Mouse (Mus musculus): Measurements from ENCODE around the gene 1810062G17Rik. TPM values are rescaled to one million over a fixed set of nuclear protein-coding genes. Genes with fewer than 3 reads are reported as not detected.

The 1810062G17Rik gene
- polyA plus RNA-seq, 1 experiment from 2014 or later = 1.2 TPM

DNA sequence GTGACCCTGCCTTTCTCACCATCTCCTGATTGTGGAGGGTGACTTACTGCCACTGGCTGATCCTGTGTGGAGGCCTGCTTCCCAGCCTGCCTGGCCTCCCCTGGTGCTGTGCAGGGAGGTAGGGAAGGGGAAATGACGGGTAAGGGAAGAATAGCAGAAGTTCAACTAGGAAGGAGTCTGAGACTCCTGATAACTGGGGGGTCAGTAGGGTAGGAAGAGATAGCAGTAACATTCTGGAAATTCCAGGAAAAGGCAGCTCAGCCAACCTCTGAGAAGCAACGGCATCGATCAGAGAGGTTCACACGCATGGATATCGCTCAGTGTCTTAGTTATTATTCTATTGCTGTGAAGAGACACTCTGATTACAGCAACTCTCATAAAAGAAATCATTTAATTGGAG, 15.8 kb downstream of the 1810062G17Rik start:
- Histone ChIP-seq H3K27me3 (replicated peaks) (no peaks in the 10 kb centered on the region), H3K4me2 (no peak overlapping the region), H3K27ac (ENCODE audit: poor library complexity, severe bottlenecking) (no peak overlapping the region), H3K9me3 (replicated peaks) (no peaks in the 10 kb centered on the region), H3K9ac (no peak overlapping the region), H3K4me1 (replicated peaks) (peaks cover 24% of the 10 kb centered on the region), H3K4me3 (no peak overlapping the region), H3K36me3 (no peaks in the 10 kb centered on the region)
- WGBS = 37% methylated on average over 5 of the region's 5 CpGs
- ATAC-seq (ENCODE audit: insufficient number of reproducible peaks, low FRiP score) = 0 out of 2 replicates have a peak, but pooled peaks have one; percentile 30

DNA sequence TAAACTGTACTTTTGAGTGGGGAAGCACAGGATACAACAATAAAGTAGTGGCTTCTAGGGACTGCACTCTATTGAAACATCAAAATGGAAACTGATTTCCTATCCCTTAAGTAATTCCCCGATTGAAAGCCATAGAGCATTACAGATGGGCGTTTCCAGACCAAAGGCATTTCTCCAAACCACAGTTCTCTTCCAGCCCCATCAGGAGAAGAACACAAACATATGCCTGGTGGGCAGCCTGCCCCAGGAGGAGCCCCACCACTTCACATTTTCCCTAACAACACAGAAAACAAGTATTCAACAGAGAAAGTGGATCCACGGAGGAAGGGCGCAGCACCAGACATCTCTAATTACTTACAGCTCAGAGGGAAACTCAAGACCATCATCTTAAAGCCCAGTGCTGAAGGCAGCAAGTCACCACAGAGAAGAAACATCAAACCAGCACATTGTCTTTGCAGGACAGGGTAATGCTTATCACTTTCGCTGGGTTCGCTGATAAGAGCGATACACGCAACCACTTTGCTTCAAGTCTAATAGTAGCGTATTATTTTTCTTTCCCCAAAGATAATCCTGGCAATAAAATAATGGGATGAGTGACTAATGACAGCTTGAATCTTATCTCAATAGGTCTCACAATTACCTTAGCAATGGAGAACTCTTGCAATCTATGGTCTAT, 17.1 kb downstream of the 1810062G17Rik start:
- no peaks in the 10 kb centered on the region for H3K9me3 ChIP-seq (replicated peaks)
- 50% methylated on average over 9 of the region's 9 CpGs for whole genome bisulfite sequencing
- H3K4me1 ChIP-seq (replicated peaks) = peaks cover 24% of the 10 kb centered on the region
- H3K27ac ChIP-seq (ENCODE audit: poor library complexity, severe bottlenecking) = no peak overlapping the region
- H3K9ac ChIP-seq = no peak overlapping the region
- no peaks in the 10 kb centered on the region for H3K36me3 ChIP-seq
- ATAC-seq (ENCODE audit: insufficient number of reproducible peaks, low FRiP score) = no peak
- H3K27me3 ChIP-seq (replicated peaks) = no peaks in the 10 kb centered on the region
- no peak overlapping the region for H3K4me2 ChIP-seq
- H3K4me3 ChIP-seq = no peak overlapping the region

DNA sequence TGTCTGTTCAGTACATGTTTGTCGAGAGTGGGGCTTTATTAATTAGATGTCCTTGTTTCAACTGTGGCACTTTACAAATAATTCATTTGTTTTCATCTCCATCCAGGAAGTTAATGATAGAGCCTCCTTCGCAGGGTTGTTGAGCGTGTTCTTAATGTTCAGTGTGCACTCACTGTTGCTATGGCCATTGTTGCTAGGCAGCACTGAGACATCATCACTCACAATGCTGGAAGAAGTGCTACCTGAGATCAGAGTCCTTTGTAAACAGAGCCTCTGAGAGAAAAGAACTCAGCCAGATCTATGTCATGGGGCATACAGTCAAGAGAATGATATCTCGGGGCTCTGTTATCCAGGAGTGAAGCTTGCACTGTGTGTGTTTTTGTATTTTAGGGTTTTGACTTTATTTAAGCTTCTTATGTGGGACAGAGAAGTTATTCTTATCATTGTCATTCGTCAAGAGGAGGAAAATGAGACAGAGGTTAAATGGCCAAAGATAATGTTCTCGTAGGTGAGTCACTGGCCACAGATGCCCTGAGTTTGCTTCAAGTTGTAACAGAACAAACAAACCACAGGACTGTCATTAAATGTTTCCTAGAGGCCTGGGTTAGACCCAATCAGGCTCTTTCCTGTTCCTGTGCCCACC, 18.0 kb downstream of the 1810062G17Rik start:
- Histone ChIP-seq H3K4me2 (no peak overlapping the region), H3K9me3 (replicated peaks) (no peaks in the 10 kb centered on the region), H3K9ac (no peak overlapping the region), H3K27me3 (replicated peaks) (no peaks in the 10 kb centered on the region), H3K4me3 (no peak overlapping the region), H3K27ac (ENCODE audit: poor library complexity, severe bottlenecking) (no peak overlapping the region), H3K36me3 (no peaks in the 10 kb centered on the region), H3K4me1 (replicated peaks) (peaks cover 24% of the 10 kb centered on the region)
- no peak for ATAC-seq (ENCODE audit: insufficient number of reproducible peaks, low FRiP score)
- 53% methylated on average over 6 of the region's 6 CpGs for WGBS

DNA sequence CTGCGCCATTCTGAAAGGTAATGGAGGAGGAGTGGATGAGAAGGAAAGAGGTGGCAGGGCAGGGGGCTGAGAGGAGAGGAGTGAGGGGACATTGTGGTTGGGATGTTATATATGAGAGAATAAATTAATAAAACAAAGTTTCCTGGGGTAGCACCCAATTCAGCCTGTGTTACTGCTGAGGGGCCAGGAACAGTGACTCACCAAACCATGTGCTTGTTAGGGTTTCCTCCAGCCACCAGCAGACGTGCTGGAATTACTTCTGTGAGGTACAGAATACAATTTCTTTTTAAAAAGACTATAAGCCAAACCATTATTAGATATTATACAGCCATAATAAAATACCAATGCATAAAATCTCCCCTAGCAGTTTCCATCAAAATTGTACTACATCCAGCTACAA, 18.9 kb downstream of the 1810062G17Rik start:
- no peak for ATAC-seq (ENCODE audit: insufficient number of reproducible peaks, low FRiP score)
- Histone ChIP-seq H3K27me3 (replicated peaks) (no peaks in the 10 kb centered on the region), H3K27ac (ENCODE audit: poor library complexity, severe bottlenecking) (no peak overlapping the region), H3K36me3 (no peaks in the 10 kb centered on the region), H3K9me3 (replicated peaks) (no peaks in the 10 kb centered on the region), H3K4me1 (replicated peaks) (peaks cover 24% of the 10 kb centered on the region), H3K9ac (no peak overlapping the region), H3K4me2 (no peak overlapping the region), H3K4me3 (no peak overlapping the region)
- WGBS = 83% methylated on average over 2 of the region's 2 CpGs

DNA sequence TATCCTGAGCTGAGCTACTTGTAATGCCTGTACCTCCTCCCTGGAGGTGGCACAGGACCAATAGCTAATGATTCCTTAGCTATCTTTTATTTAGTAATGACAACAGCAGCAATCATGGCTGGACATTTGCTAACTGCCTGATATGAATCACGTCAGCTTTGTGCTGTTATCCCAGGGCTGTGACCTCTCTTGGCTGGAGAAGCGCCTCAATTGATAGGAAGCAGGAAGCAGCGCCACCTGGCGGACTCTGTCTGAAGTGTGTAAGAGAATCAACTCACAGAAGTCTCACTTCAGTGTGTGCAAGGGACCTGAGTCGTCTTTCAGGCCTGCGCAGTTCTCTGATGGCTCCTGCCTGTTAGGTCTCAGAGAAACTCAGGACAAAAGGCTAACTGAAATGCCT, 19.7 kb downstream of the 1810062G17Rik start:
- no peaks in the 10 kb centered on the region for H3K36me3 ChIP-seq
- no peak overlapping the region for H3K9ac ChIP-seq
- H3K4me1 ChIP-seq (replicated peaks) = peaks cover 24% of the 10 kb centered on the region
- no peak overlapping the region for H3K27ac ChIP-seq (ENCODE audit: poor library complexity, severe bottlenecking)
- no peaks in the 10 kb centered on the region for H3K27me3 ChIP-seq (replicated peaks)
- whole genome bisulfite sequencing = 10% methylated on average over 6 of the region's 6 CpGs
- 0 out of 2 replicates have a peak overlapping the region, but pooled peaks have one; percentile 9 for H3K4me2 ChIP-seq
- H3K9me3 ChIP-seq (replicated peaks) = no peaks in the 10 kb centered on the region
- H3K4me3 ChIP-seq = no peak overlapping the region; the same call in 1 of the 2 replicates
- ATAC-seq (ENCODE audit: insufficient number of reproducible peaks, low FRiP score) = 0 out of 2 replicates have a peak, but pooled peaks have one; percentile 48

DNA sequence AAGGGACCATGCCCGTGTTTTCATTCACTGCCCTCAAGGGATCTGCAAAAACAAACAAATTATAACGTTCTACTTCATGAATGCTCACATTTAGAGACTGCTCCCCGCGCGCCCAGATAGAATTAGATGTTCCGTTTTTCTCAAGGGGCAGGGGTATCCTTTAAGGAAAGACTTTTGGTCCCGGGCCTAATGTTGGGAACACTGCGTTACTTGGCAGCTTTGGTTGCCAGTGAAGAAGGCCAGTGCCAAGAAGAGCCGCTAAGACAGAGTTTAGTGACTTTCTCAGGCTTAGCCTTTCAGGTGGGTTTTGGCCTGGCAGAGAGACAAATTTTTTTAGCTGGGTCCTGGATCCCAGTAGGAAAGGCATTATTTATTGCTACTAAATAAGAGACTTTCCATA, 20.5 kb downstream of the 1810062G17Rik start:
- no peak overlapping the region for H3K4me3 ChIP-seq
- ATAC-seq (ENCODE audit: insufficient number of reproducible peaks, low FRiP score) = no peak
- no peaks in the 10 kb centered on the region for H3K36me3 ChIP-seq
- no peak overlapping the region for H3K9ac ChIP-seq
- no peaks in the 10 kb centered on the region for H3K9me3 ChIP-seq (replicated peaks)
- H3K27ac ChIP-seq (ENCODE audit: poor library complexity, severe bottlenecking) = no peak overlapping the region
- H3K4me1 ChIP-seq (replicated peaks) = peaks cover 21% of the 10 kb centered on the region
- 82% methylated on average over 9 of the region's 9 CpGs for WGBS
- no peak overlapping the region for H3K4me2 ChIP-seq
- no peaks in the 10 kb centered on the region for H3K27me3 ChIP-seq (replicated peaks)

DNA sequence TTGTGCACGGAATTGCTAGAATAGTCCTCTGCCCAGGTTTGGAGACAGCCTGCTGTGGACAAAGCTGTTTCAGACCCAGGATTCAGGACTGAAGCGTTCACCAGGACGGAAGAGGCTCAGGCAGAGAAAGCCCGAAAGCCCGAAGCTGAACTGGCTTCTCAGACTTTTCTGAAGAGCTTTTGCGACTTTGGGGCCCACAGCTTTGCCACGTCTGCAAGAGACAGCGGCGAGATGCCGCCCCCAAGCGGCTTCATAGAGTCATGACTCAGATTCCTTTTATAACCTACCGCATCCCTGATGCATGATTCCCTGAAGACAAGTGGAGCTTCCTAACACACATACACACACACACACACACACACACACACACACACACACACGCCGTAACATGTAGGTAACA, 21.0 kb downstream of the 1810062G17Rik start:
- H3K36me3 ChIP-seq = no peaks in the 10 kb centered on the region
- H3K27ac ChIP-seq (ENCODE audit: poor library complexity, severe bottlenecking) = no peak overlapping the region
- no peak overlapping the region for H3K9ac ChIP-seq
- H3K4me3 ChIP-seq = no peak overlapping the region
- ATAC-seq (ENCODE audit: insufficient number of reproducible peaks, low FRiP score) = no peak
- no peaks in the 10 kb centered on the region for H3K27me3 ChIP-seq (replicated peaks)
- peaks cover 16% of the 10 kb centered on the region for H3K4me1 ChIP-seq (replicated peaks)
- H3K4me2 ChIP-seq = peak overlapping the region; percentile 18; the same call in 1 of the 2 replicates
- no peaks in the 10 kb centered on the region for H3K9me3 ChIP-seq (replicated peaks)
- 16% methylated on average over 14 of the region's 14 CpGs for WGBS

DNA sequence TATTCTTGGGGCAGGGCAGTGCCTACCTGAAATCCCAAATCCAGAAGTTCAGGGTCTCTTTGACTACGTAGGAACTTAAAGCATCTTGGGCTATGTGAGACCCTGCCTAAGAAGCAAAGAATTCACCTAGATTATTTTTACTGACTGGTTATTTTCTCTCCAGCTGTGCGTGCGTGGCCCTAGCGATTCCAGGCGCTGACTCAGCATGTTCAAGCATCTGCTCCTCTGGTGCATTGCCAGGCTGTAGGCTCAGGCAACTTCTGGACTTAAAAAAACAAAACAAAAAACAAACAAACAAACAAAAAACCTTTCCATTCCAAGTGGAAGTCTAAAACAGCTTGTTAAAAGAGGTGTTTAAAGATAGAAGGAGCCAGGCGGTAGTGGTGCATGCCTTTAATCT, 22.5 kb downstream of the 1810062G17Rik start:
- Histone ChIP-seq H3K27ac (ENCODE audit: poor library complexity, severe bottlenecking) (no peak overlapping the region), H3K9ac (no peak overlapping the region), H3K27me3 (replicated peaks) (no peaks in the 10 kb centered on the region), H3K36me3 (no peaks in the 10 kb centered on the region), H3K4me2 (no peak overlapping the region), H3K9me3 (replicated peaks) (no peaks in the 10 kb centered on the region), H3K4me1 (replicated peaks) (peaks cover 8% of the 10 kb centered on the region), H3K4me3 (no peak overlapping the region)
- no peak for ATAC-seq (ENCODE audit: insufficient number of reproducible peaks, low FRiP score)
- 85% methylated on average over 6 of the region's 6 CpGs for WGBS

DNA sequence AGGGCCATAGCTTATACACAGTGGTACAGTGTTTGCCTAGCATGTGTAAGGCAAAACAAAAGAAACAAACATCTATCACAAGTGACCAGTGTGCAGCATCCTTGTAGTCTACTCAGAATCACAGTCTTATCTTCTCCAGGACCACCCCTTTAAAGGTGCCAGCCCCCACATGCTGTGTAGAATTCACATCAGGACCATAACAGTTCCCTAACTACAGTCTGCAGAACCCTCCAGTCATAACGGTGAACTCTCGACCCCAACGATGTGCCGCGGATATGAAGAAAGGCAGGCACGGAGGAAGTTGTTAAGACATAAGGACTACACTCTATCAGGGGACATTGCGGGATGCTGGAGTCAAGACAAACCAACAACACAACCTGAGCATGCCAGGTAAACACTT, 23.7 kb downstream of the 1810062G17Rik start:
- H3K4me1 ChIP-seq (replicated peaks) = peaks cover 6% of the 10 kb centered on the region; the same call in 1 of the 2 replicates
- WGBS = 88% methylated on average over 7 of the region's 7 CpGs

DNA sequence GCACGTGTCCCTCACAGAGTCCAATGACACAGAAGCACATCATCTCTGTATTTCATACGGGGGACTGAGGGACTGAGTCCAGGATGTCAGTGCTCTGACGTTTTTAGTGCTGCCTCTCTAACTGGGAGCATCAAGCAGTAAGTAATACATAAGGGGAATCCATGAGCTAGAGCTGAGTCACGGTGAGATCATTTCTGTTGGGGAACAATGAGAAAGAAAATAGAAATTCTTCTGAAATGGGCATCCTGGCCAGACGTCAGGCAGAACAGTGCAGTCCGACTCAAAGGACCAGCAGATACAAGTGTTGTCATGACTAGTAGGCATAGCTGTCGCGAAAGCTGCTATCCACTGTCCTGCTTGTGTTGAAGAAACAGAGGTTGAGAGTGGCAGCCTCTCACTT, 25.2 kb downstream of the 1810062G17Rik start:
- ATAC-seq (ENCODE audit: insufficient number of reproducible peaks, low FRiP score) = no peak
- H3K4me2 ChIP-seq = no peak overlapping the region
- no peaks in the 10 kb centered on the region for H3K36me3 ChIP-seq
- no peak overlapping the region for H3K9ac ChIP-seq
- H3K4me3 ChIP-seq = no peak overlapping the region
- no peak overlapping the region for H3K27ac ChIP-seq (ENCODE audit: poor library complexity, severe bottlenecking)
- H3K27me3 ChIP-seq (replicated peaks) = no peaks in the 10 kb centered on the region
- no peaks in the 10 kb centered on the region for H3K4me1 ChIP-seq (replicated peaks)
- WGBS = 78% methylated on average over 8 of the region's 8 CpGs
- H3K9me3 ChIP-seq (replicated peaks) = no peaks in the 10 kb centered on the region

More for the DNA sequence above, 23.7 kb downstream of the 1810062G17Rik start:
- H3K9ac ChIP-seq = no peak overlapping the region
- H3K27ac ChIP-seq (ENCODE audit: poor library complexity, severe bottlenecking) = no peak overlapping the region
- H3K9me3 ChIP-seq (replicated peaks) = no peaks in the 10 kb centered on the region
- no peak overlapping the region for H3K4me2 ChIP-seq
- no peak for ATAC-seq (ENCODE audit: insufficient number of reproducible peaks, low FRiP score)
- H3K36me3 ChIP-seq = no peaks in the 10 kb centered on the region
- H3K4me3 ChIP-seq = no peak overlapping the region
- no peaks in the 10 kb centered on the region for H3K27me3 ChIP-seq (replicated peaks)

DNA sequence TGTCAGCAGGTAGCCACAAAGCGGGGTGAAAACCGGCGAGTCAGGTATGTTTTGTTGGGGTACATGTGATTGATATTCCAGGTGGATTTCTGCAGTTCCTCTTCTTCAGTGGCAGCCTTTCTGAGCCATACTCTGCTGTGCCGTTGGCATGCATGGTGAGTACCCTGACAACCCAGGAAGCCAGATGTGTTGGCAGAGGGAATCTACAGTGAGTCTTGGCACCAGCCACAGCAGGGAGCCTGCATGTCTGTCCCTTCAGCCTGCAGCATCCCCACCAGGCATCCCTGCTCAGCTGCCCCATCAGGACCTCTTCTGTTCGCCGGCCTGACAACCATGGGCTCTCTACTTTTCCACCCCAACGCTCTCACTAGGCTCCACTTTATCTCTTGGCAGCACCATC, 25.8 kb downstream of the 1810062G17Rik start:
- WGBS = 66% methylated on average over 7 of the region's 7 CpGs
- no peak for ATAC-seq (ENCODE audit: insufficient number of reproducible peaks, low FRiP score)
- Histone ChIP-seq H3K27me3 (replicated peaks) (no peaks in the 10 kb centered on the region), H3K9me3 (replicated peaks) (no peaks in the 10 kb centered on the region), H3K9ac (no peak overlapping the region), H3K4me1 (replicated peaks) (no peaks in the 10 kb centered on the region), H3K36me3 (no peaks in the 10 kb centered on the region), H3K4me3 (no peak overlapping the region), H3K27ac (ENCODE audit: poor library complexity, severe bottlenecking) (no peak overlapping the region), H3K4me2 (no peak overlapping the region)
